Mouse (Mus musculus) midbrain, embryonic 11.5 days (tissue): Measurements from ENCODE around the gene Apol8. TPM values are rescaled to one million over a fixed set of nuclear protein-coding genes. Genes with fewer than 3 reads are reported as not detected.

Source experiments
- ATAC-seq: fragments of 200-750 bp; cut with Nextera tagmentation; 2 replicates; pipeline ENCODE4 v1.8.0; 2017; ENCODE audit warnings: moderate TSS enrichment, moderate library complexity; ENCODE audit not compliant: low FRiP score
- DNase-seq: peaks from one replicate; pipeline ENCODE4 v3.0.0; 2015; ENCODE audit warnings: low spot score; ENCODE audit errors: missing footprints
- H3K27ac ChIP-seq: fragments of 300-500 bp; sonication (generic); 2 replicates; pipeline ENCODE4 v1.5.1; 2014; ENCODE audit warnings: low read depth, low read length
- H3K27me3 ChIP-seq: fragments of 300-500 bp; sonication (generic); 2 replicates; pipeline ENCODE4 v1.6.1; 2014; ENCODE audit warnings: mild to moderate bottlenecking, low read length, moderate library complexity, mixed read lengths; ENCODE audit not compliant: control insufficient read depth, insufficient read depth
- H3K36me3 ChIP-seq: fragments of 300-500 bp; sonication (generic); 2 replicates; pipeline ENCODE4 v1.6.1; 2014; ENCODE audit warnings: mild to moderate bottlenecking, low read length, moderate library complexity, mixed read lengths; ENCODE audit not compliant: control insufficient read depth, insufficient read depth
- H3K4me1 ChIP-seq: fragments of 300-500 bp; sonication (generic); 2 replicates; pipeline ENCODE4 v1.6.1; 2014; ENCODE audit warnings: low read length; ENCODE audit not compliant: control insufficient read depth, insufficient read depth
- H3K4me2 ChIP-seq: fragments of 300-500 bp; sonication (generic); 2 replicates; pipeline ENCODE4 v1.6.1; 2014; ENCODE audit warnings: mild to moderate bottlenecking, moderate library complexity
- H3K4me3 ChIP-seq: fragments of 300-500 bp; sonication (generic); 2 replicates; pipeline ENCODE4 v1.5.1; 2014; ENCODE audit warnings: low read depth, low read length
- H3K9ac ChIP-seq: fragments of 300-500 bp; sonication (generic); 2 replicates; pipeline ENCODE4 v1.6.1; 2014; ENCODE audit warnings: low read length
- H3K9me3 ChIP-seq: fragments of 300-500 bp; sonication (generic); 2 replicates; pipeline ENCODE4 v1.6.1; 2016; ENCODE audit warnings: low read length; ENCODE audit not compliant: control insufficient read depth
- WGBS: fragments of 180-500 bp; shearing (Covaris S2); extraction: QIAGEN DNeasy Blood & Tissue Kit; methylation state at CpG from one replicate; pipeline ENCODE4 v1.1.7; 2014; 5-methylcytosine and 5-hydroxymethylcytosine counted together
- polyA plus RNA-seq: library from polyadenylated mRNA; unstranded; fragments of >200 nt; fragmentation: Nextera tagmentation; extraction: Ambion mirVana; gene quantifications from 2 replicates; pipeline ENCODE4 v1.2.1, GENCODE M21; 2014

The Apol8 gene
- polyA plus RNA-seq, 1 experiment from 2014 or later = 0.34 TPM

DNA sequence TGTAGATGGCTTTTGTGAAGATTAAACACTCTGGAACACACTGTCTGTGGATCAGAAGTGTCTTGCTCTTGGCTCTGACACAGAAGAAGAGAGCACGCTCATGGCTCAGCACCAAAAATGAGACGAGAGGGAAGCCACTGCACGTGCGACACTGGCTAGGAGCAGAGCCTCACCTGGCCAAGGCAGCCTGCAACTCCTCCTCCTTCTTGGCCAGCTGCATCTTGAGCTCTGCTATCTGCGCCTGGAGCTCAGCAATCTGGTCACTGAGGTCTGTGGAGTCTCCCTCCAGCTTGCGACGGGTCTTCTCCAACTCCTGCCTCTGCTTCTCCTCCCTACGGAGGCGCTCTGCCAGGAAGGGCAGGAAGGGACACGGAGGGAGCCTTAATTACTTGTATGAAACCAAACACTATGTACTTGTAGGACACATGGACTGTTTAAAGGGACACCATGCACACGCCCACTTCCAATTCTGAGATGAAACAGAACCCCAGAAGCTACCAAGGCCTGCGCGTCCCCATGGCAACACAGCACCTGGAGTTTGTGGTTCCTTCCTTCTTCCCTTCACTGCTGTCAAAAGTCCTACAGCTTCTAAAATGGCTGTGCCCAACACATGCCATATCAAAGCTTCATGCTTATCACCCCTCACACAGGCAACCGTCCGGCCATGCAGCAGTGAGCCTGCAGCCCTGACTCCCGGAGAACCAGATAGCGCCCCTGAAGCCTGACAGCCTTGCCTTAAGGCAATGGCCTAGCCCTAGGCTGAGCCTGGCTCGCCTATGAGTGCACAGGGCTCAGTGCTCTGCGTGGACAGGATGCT lies 16.5 kb upstream of the Apol8 start:
- peaks cover 15% of the 10 kb centered on the region for H3K36me3 ChIP-seq
- 90% methylated on average over 19 of the region's 19 CpGs for WGBS
- no peak for ATAC-seq

DNA sequence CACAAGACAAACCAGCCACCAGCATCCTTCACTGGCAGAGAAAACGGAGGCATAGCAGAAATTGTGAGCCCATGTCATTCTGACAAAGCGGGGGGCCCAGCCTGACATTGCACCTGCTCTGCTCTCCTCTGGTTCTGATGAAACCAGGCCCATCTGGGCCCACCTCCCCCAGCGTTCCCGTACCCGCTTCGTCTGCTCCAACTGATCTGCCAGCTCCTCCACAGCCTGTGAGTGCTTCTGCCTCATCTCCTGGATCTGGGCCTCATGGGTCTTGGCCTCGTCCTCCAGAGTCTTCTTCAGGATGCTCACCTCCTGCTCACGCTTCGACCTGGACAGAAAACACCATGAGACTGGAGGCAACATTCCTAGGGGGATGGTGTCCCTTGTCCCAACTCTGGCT lies 14.1 kb upstream of the Apol8 start:
- Histone ChIP-seq H3K36me3 (peaks cover 24% of the 10 kb centered on the region), H3K4me1 (no peaks in the 10 kb centered on the region), H3K9me3 (no peaks in the 10 kb centered on the region), H3K4me3 (no peak overlapping the region), H3K27me3 (no peaks in the 10 kb centered on the region), H3K27ac (no peak overlapping the region), H3K9ac (no peak overlapping the region), H3K4me2 (no peak overlapping the region)
- ATAC-seq (no peak), DNase-seq (no peak)
- 96% methylated on average over 9 of the region's 9 CpGs for WGBS

More for the DNA sequence above, 16.5 kb upstream of the Apol8 start:
- H3K9me3 ChIP-seq = no peaks in the 10 kb centered on the region
- no peak for DNase-seq
- H3K4me1 ChIP-seq = no peaks in the 10 kb centered on the region
- no peak overlapping the region for H3K4me2 ChIP-seq
- no peak overlapping the region for H3K9ac ChIP-seq
- H3K27me3 ChIP-seq = no peaks in the 10 kb centered on the region
- H3K27ac ChIP-seq = no peak overlapping the region
- H3K4me3 ChIP-seq = no peak overlapping the region

DNA sequence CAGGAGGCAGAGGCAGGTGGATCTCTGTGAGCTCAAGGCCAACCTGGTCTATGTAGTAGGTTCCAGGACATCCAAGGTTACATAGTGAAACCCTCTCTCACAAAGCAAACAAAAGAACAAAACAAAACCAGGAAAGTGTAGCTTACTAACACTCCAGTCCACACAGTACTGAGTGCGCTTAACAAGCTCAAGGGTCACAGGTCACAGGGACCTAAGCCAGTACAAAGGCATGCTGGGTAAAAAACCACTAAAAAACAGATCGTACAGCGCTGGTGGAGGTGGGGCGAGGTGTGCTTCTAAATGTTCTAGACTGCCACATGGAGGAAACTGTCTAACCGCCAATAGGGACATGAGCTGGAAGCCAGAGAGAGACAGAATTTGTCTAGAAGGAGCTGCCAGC lies 13.5 kb upstream of the Apol8 start:
- Histone ChIP-seq H3K36me3 (peaks cover 24% of the 10 kb centered on the region), H3K9ac (no peak overlapping the region), H3K9me3 (no peaks in the 10 kb centered on the region), H3K4me1 (no peaks in the 10 kb centered on the region), H3K4me2 (no peak overlapping the region), H3K27me3 (no peaks in the 10 kb centered on the region), H3K27ac (no peak overlapping the region), H3K4me3 (no peak overlapping the region)
- DNase-seq (no peak), ATAC-seq (no peak)
- 94% methylated on average over 5 of the region's 5 CpGs for WGBS

DNA sequence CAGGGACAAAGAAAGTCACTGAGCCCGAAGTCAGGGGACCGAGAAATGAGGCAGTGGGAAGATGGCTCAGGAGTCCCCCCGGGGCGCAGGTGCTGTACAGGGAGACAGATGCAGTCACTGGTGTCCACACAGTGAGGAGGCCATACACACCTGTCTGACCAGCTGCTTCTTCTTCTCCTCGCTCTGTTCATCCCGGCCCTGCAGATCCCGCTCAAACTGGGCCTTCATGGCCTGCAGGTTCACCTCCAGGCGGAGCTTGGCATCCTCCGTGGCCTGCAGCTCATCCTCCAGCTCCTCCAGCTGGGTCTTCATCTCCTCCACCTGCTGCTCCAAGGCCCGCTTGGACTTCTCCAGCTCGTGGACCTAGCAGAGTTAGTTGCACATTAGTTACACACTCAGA lies 10.2 kb upstream of the Apol8 start:
- Histone ChIP-seq H3K27ac (no peak overlapping the region), H3K4me3 (no peak overlapping the region), H3K9ac (no peak overlapping the region), H3K27me3 (no peaks in the 10 kb centered on the region), H3K9me3 (no peaks in the 10 kb centered on the region), H3K4me1 (no peaks in the 10 kb centered on the region), H3K4me2 (no peak overlapping the region), H3K36me3 (peaks cover 21% of the 10 kb centered on the region)
- no peak for DNase-seq
- 92% methylated on average over 11 of the region's 11 CpGs for WGBS
- no peak for ATAC-seq

DNA sequence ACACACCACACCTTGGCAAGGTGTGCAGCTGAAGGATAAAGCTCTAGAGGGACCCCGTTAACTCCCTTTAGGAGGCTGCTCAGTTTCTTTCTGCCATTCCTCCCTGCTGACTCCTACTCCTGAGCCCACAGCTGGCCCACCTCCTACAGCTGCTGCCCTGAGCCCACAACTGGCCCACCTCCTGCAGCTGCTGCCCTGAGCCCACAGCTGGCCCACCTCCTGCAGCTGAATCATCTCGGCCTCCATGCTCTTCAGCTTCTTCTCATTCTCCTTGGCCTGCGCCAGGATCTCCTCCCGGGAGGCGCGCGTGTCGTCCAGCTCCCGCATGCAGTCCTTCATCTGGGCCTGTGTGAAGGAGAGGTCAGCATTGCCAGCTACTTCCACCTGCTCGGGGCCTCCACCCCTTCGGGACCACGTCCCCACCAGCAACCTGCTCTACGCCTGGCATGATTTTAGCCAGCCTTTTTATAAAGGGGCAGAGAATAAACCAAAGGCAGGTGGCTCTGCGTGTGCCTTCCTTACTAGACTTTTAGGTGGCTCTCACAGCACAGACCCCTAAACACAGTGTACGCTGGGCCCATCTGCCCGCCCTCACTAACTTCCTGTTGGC lies 8.8 kb upstream of the Apol8 start:
- Histone ChIP-seq H3K4me3 (no peak overlapping the region), H3K9ac (no peak overlapping the region), H3K4me2 (no peak overlapping the region), H3K27me3 (no peaks in the 10 kb centered on the region), H3K36me3 (peaks cover 23% of the 10 kb centered on the region), H3K9me3 (no peaks in the 10 kb centered on the region), H3K27ac (no peak overlapping the region), H3K4me1 (no peaks in the 10 kb centered on the region)
- no peak for DNase-seq
- no peak for ATAC-seq
- 93% methylated on average over 16 of the region's 16 CpGs for WGBS

DNA sequence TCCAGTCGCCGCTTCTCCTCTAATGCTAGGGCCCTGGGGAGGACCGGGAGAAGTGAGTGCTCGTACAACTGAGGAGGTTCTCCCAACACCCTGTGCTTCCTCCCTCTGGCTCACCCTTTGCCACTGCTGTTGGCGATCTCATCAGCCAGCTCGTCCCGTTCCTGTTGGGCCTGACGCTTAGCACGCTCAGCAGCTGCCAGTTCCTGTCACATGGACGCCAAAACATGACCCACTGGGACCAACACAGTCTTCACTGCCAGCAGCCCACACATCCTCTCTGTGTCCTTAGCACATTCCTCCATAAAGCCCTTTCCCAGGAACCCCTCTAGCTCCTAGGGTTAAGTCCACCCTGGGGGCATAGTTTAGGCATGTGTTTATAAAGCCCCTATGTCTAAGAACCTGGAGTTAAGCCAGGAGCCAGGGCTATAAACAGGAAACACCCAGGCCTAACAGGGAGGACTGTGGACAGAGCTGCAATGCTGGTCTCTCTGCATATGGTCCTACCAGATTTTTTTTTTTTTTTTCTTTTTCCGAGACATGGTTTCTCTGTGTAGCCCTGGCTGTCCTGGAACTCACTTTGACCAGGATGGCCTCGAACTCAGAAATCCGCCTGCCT lies 7.7 kb upstream of the Apol8 start:
- H3K4me1 ChIP-seq = no peaks in the 10 kb centered on the region
- ATAC-seq (no peak), DNase-seq (no peak)
- no peaks in the 10 kb centered on the region for H3K27me3 ChIP-seq
- no peak overlapping the region for H3K4me3 ChIP-seq
- H3K9me3 ChIP-seq = no peaks in the 10 kb centered on the region
- no peak overlapping the region for H3K4me2 ChIP-seq
- no peak overlapping the region for H3K27ac ChIP-seq
- 90% methylated on average over 13 of the region's 13 CpGs for WGBS
- no peak overlapping the region for H3K9ac ChIP-seq
- H3K36me3 ChIP-seq = peaks cover 22% of the 10 kb centered on the region

DNA sequence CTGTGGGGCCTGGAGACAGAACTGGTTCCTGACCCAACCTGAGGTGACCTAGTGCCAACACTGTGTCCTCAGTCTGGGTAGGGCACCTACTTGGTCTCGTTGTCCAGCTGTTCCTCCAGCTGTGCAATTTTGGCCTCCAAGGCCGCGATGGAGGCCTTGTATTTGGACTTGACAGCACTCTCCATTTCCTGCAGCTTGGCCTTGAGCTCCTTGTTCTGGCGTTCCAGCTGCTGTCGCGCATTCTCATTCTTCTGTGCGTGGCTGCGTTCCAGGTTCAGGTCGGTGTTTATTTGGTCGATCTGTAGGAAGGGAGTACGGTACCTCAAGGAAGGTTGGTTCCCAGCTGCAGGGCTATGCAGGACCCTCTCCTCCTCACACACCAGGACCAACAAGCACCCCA lies 6.9 kb upstream of the Apol8 start:
- WGBS = 94% methylated on average over 11 of the region's 11 CpGs
- ATAC-seq (no peak), DNase-seq (no peak)
- H3K36me3 ChIP-seq = peaks cover 17% of the 10 kb centered on the region
- no peak overlapping the region for H3K4me2 ChIP-seq
- no peaks in the 10 kb centered on the region for H3K27me3 ChIP-seq
- no peak overlapping the region for H3K9ac ChIP-seq
- no peaks in the 10 kb centered on the region for H3K4me1 ChIP-seq
- no peaks in the 10 kb centered on the region for H3K9me3 ChIP-seq
- no peak overlapping the region for H3K4me3 ChIP-seq
- H3K27ac ChIP-seq = no peak overlapping the region

DNA sequence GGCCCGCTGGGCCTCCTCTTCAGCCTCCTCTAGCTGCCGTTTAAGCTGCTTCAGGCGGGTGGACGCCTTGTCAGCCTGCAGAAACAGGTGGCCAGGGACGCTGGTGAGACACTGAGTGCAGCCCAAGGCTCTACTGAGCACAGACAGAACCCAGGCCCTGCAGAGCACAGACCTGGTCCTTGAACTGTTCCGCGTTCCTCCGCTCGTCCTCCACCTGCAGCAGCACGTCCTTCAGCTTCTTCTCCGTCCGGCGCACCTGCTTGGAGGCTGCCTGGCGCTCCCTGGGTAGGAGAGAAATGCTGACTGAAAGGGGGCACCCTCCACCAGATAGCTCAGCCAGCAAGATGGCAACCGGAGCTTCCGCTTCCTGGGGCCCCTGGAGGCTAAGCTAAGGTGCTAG lies 6.2 kb upstream of the Apol8 start:
- H3K27ac ChIP-seq = no peak overlapping the region
- WGBS = 93% methylated on average over 16 of the region's 16 CpGs
- no peaks in the 10 kb centered on the region for H3K4me1 ChIP-seq
- no peak overlapping the region for H3K9ac ChIP-seq
- no peak overlapping the region for H3K4me3 ChIP-seq
- H3K4me2 ChIP-seq = no peak overlapping the region
- H3K27me3 ChIP-seq = no peaks in the 10 kb centered on the region
- peaks cover 14% of the 10 kb centered on the region for H3K36me3 ChIP-seq
- no peak for DNase-seq
- H3K9me3 ChIP-seq = no peaks in the 10 kb centered on the region
- no peak for ATAC-seq
